Mouse (Mus musculus) heart, postnatal 0 days (tissue): ENCODE data around the gene Snurf.

Source experiments
- CTCF ChIP-seq: IDR thresholded peaks from 2 replicates; pipeline ENCODE4 v1.5.1; 2016; ENCODE audit warnings: antibody characterized with exemption, control low read depth, low read depth
- EP300 ChIP-seq: IDR thresholded peaks from 2 replicates; pipeline ENCODE4 v1.6.1; 2016; ENCODE audit warnings: antibody characterized with exemption, low read depth

DNA sequence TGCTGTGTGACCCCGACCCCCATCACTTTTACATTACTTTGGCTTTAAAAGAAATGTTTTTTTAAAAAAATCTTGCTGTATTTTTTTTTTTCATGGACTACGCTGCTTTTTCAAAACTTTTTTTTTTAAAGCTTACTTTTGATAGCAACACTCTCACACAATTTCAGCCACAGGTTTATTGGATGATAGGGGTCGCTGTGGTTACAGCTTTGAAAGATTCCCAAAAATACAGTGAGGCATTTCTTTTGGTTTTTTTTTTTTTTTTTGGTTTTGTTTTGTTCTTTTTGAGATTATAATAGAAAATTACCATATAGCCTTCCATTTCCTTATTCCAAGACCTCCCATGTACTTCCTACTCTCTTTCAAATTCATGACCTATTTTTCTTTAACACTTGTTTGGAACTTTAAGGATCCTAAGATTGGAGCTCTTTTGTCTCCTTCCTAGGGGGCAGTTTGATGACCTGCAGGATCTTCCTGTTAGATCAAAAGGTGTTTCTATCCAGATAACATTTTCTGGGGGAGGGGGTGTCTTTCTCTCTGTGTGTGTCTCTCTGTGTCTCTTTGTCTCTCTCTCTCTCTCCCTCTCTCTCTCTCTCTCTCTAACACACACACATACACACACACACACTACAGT, 3.0 kb upstream of the Snurf start:
- no peak for TF ChIP-seq EP300
- no peak; the same call in 1 of the 2 replicates for TF ChIP-seq CTCF
